ENCODE assay signal across 8 mouse cellular contexts in the genomic region with DNA sequence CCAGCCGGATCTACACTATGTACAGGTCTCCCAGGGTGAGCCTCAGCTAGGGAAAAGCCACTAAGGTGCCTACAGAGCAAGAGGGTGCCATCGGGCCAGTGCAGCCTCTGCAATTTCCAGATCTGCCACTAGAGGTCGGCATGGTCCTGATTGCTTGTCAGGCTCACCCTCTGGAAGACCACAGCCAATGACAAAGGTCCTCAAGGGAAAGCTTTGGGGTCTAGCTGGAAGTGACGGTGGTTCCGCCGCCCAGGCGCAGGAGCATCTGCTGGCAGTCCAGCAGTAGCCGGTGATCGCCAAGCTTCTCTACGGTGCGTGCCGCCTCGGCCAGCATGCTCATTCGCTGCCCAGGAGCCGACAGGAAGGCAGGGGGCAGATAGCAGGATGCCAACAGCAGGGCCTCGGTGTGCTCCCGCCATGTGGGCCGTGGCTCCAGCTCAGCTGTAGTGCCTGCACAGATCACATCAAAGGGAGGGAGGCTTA. TPM values are rescaled to one million over a fixed set of nuclear protein-coding genes. Genes with fewer than 3 reads are reported as not detected.
DNase-seq lines count a peak whose midpoint lies in the region; ATAC-seq and TF ChIP-seq lines count a peak whose summit lies in the region.

No protein-coding gene starts in this region.

- peak; percentile 98 for TF ChIP-seq CTCF in intestine, postnatal 0 days (IDR thresholded peaks at IDR 0.05; ENCODE audit: low read depth)

- no peak overlapping the region for H3K4me3 ChIP-seq in embryonic facial prominence, embryonic 11.5 days (ENCODE audit: low read depth, low read length)
- no peak overlapping the region for H3K4me3 ChIP-seq in intestine, postnatal 0 days (ENCODE audit: low read depth, low read length)
- no peak overlapping the region for H3K4me3 ChIP-seq in midbrain, embryonic 12.5 days

- H3K9ac ChIP-seq in embryonic facial prominence, embryonic 11.5 days (replicated peaks; ENCODE audit: low read length): no peak overlapping the region
- no peak overlapping the region for H3K9ac ChIP-seq in intestine, postnatal 0 days (ENCODE audit: low read depth, low read length)
- H3K9ac ChIP-seq in midbrain, embryonic 12.5 days (replicated peaks): peak overlapping the region; percentile 55; the same call in 1 of the 2 replicates

- peaks cover 32% of the 10 kb centered on the region for H3K36me3 ChIP-seq in embryonic facial prominence, embryonic 11.5 days (replicated peaks; ENCODE audit: control insufficient read depth, insufficient read depth, low read depth, low read length)
- peaks cover 84% of the 10 kb centered on the region for H3K36me3 ChIP-seq in intestine, postnatal 0 days (ENCODE audit: control insufficient read depth, insufficient read depth)
- H3K36me3 ChIP-seq in midbrain, embryonic 12.5 days: peaks cover 79% of the 10 kb centered on the region

- H3K27ac ChIP-seq in embryonic facial prominence, embryonic 11.5 days (replicated peaks; ENCODE audit: low read depth, low read length): 0 out of 2 replicates have a peak overlapping the region, but pooled peaks have one; percentile 13
- peak overlapping the region; percentile 50; the same call in 1 of the 2 replicates for H3K27ac ChIP-seq in intestine, postnatal 0 days (ENCODE audit: low read depth, low read length)
- peak overlapping the region; percentile 86 for H3K27ac ChIP-seq in midbrain, embryonic 12.5 days (replicated peaks)

- DNase-seq in 3134 (ENCODE audit: extremely low read depth, insufficient read length, low spot score): peak; percentile 75
- peak; percentile 93 for DNase-seq in adrenal gland, postnatal 14 days
- DNase-seq in embryonic facial prominence, embryonic 11.5 days (ENCODE audit: low spot score): peak; percentile 93
- peak; percentile 99 for DNase-seq in heart, adult 11 months
- DNase-seq in left cerebral cortex, postnatal 4 days: peak; percentile 96
- peak; percentile 80 for DNase-seq in skeletal muscle tissue, adult 2 months (ENCODE audit: low read depth, low spot score)

- intact Hi-C loops in left cerebral cortex, postnatal 4 days (cut with DNase I): loop anchor here (10.0 kb wide), 2 partner anchors 215 to 325 kb away; a partner anchor contains a TSS

- 16% methylated on average over 18 of the region's 18 CpGs for WGBS in embryonic facial prominence, embryonic 11.5 days
- WGBS in intestine, postnatal 0 days: 26% methylated on average over 18 of the region's 18 CpGs
- 9% methylated on average over 18 of the region's 18 CpGs for WGBS in midbrain, embryonic 12.5 days

- peak; percentile 66 for ATAC-seq in embryonic facial prominence, embryonic 11.5 days (replicated peaks; ENCODE audit: insufficient number of reproducible peaks, low FRiP score, low TSS enrichment, low read depth)
- peak; percentile 31 for ATAC-seq in intestine, postnatal 0 days
- peak; percentile 79 for ATAC-seq in midbrain, embryonic 12.5 days (ENCODE audit: low FRiP score, low read depth)

- H3K27me3 ChIP-seq in embryonic facial prominence, embryonic 11.5 days (ENCODE audit: control insufficient read depth, insufficient read depth, low read length): no peaks in the 10 kb centered on the region
- no peaks in the 10 kb centered on the region for H3K27me3 ChIP-seq in intestine, postnatal 0 days (replicated peaks; ENCODE audit: control insufficient read depth, insufficient read depth, low read length)
- H3K27me3 ChIP-seq in midbrain, embryonic 12.5 days: no peaks in the 10 kb centered on the region

- H3K4me2 ChIP-seq in embryonic facial prominence, embryonic 11.5 days (ENCODE audit: low read depth, low read length): no peak overlapping the region
- no peak overlapping the region for H3K4me2 ChIP-seq in intestine, postnatal 0 days (replicated peaks; ENCODE audit: low read depth)
- H3K4me2 ChIP-seq in midbrain, embryonic 12.5 days (replicated peaks): peak overlapping the region; percentile 31

- H3K9me3 ChIP-seq in embryonic facial prominence, embryonic 11.5 days (replicated peaks; ENCODE audit: control insufficient read depth, low read length): 0 out of 2 replicates have a peak, but pooled peaks cover under 1% of the 10 kb centered on the region
- peaks cover 3% of the 10 kb centered on the region; the same call in 1 of the 2 replicates for H3K9me3 ChIP-seq in intestine, postnatal 0 days (ENCODE audit: control insufficient read depth)
- 0 out of 2 replicates have a peak, but pooled peaks cover 4% of the 10 kb centered on the region for H3K9me3 ChIP-seq in midbrain, embryonic 12.5 days

- 0 out of 2 replicates have a peak, but pooled peaks cover 2% of the 10 kb centered on the region for H3K4me1 ChIP-seq in embryonic facial prominence, embryonic 11.5 days (ENCODE audit: control insufficient read depth, insufficient read depth, low read length)
- 0 out of 2 replicates have a peak, but pooled peaks cover 2% of the 10 kb centered on the region for H3K4me1 ChIP-seq in intestine, postnatal 0 days (replicated peaks; ENCODE audit: control insufficient read depth, insufficient read depth, low read length)
- H3K4me1 ChIP-seq in midbrain, embryonic 12.5 days: peaks cover 17% of the 10 kb centered on the region

RNA-seq across cellular contexts. Expression of a gene that starts 22.6 kb away (rescaled TPM):
- 102 and 130 TPM in 2 replicates for total RNA-seq in adrenal gland, postnatal 14 days (2021)
- 45.1 and 46.7 TPM in 2 replicates for polyA plus RNA-seq in embryonic facial prominence, embryonic 11.5 days (2014; fragmentation: Nextera tagmentation; extraction: Ambion mirVana)
- polyA plus RNA-seq in intestine, postnatal 0 days (2015; fragmentation: Nextera tagmentation; extraction: Ambion mirVana): 86.9 and 88.1 TPM in 2 replicates
- total RNA-seq in left cerebral cortex, postnatal 4 days (2021): 10 to 100 TPM; 60.3 to 67.5 TPM
- 46.8 and 56.8 TPM in 2 replicates for polyA plus RNA-seq in midbrain, embryonic 12.5 days (2016; fragmentation: Nextera tagmentation; extraction: Ambion mirVana)

Comparison
In these comparisons a context has a peak if more than half of its experiments do, and no peak if none do; other contexts are left out.
1. H3K27ac ChIP-seq: peak in every context shown above with its lines; median percentile 86 in midbrain, embryonic 12.5 days; 50 in intestine, postnatal 0 days; 13 in embryonic facial prominence, embryonic 11.5 days.